Mouse (Mus musculus): ENCODE measurements around the gene Etfrf1. TPM values are rescaled to one million over a fixed set of nuclear protein-coding genes. Genes with fewer than 3 reads are reported as not detected.

Gene Etfrf1
- 10 to 100 TPM; 17.9 to 18.9 TPM for total RNA-seq (2023)

DNA sequence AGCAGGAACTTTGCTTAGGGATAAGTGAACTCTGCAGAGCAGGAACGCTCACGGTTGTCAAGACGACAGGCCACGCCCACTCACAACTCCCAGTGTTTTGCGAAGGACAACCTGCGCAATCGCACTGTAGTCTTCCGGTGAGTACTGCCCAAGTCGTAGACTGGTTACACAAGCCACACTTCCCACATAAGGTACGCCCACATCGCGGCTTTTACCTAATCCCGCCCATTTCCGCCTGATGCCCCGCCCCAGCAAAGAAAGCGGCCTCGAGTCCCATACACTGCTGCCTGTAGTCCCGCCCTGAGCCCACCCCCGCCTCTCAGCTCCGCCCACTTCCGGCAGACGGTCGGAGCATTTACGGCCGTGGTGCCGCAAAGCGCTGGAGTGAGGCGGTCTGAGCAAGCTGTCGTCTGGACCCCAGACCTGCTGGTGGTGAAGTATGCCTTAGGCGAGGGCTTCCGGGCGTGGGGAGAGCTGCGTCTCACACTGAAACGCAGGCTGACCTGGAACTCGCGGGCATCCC lies at the start of gene Etfrf1, which contains the start of gene Casc1:
Gene Etfrf1, plus strand, starts transcription at position 319 of the 523 bp plus-strand sequence.
Gene Casc1, minus strand, starts transcription at position 190 of the 523 bp plus-strand sequence.

DNA sequence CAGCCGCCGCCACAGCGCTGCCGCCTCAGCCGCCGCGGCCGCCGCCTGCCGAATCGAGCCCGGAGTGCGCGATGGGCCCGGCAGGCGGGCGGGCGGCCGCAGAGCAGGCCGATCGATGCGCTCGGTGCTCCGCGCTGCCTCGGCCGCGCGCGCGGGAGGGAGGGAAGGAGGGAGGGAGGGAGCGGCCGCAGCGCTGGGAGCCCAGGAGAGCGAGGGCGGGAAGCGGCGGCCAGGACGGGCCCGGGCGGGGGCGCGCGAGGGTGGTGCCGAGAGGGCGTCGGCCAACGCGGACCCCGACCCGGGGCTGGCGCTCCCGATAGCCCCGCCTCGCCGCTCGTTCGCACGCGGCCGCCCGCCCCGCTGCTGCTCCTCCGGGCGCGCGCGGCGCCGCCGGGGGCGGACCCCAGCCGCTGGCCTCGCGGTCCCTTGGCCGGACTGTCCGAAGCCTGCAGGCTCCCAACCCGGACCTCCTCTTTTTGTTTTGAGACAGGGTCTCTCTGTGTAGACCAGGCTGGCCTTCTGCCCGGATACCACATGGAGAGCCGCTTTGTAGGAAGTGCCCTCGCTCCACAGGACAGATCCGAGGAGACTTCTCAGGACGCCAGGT lies 39.4 kb downstream of the Etfrf1 start, which contains the start of gene Kras:
Gene Kras, minus strand, starts transcription at position 55 of the 607 bp plus-strand sequence.

Other genes starting within 250 kb of the Etfrf1 start
- gene Bcat1, start 134.9 kb upstream of the Etfrf1 start, total RNA-seq (2023), result 1 to 10 TPM; 1.2 to 1.4 TPM
- 100 to 1,000 TPM; 152 TPM for gene Lrmp, start 95.5 kb upstream of the Etfrf1 start, total RNA-seq (2023)
- gene Casc1, start 129 bp upstream of the Etfrf1 start, total RNA-seq (2023), result under 1 TPM; 0.44 to 0.46 TPM
- gene Kras, start 39.1 kb downstream of the Etfrf1 start, total RNA-seq (2023), result 10 to 100 TPM; 66.0 to 68.2 TPM